Mouse (Mus musculus) limb, embryonic 13.5 days (tissue): ENCODE results near the gene Nsd2. TPM values are rescaled to one million over a fixed set of nuclear protein-coding genes. Genes with fewer than 3 reads are reported as not detected.

Experiments used
- ATAC-seq: fragments of 200-750 bp; cut with Nextera tagmentation; 2 replicates; pipeline ENCODE4 v1.8.0; 2017; ENCODE audit warnings: low read depth, moderate number of reproducible peaks, moderate TSS enrichment; ENCODE audit not compliant: low FRiP score
- H3K27ac ChIP-seq: fragments of 300-500 bp; sonication (generic); 2 replicates; pipeline ENCODE4 v1.5.1; 2015; ENCODE audit warnings: inconsistent platforms, mild to moderate bottlenecking, moderate library complexity
- H3K27me3 ChIP-seq: fragments of 300-500 bp; sonication (generic); 2 replicates; pipeline ENCODE4 v1.6.1; 2015; ENCODE audit warnings: mild to moderate bottlenecking, inconsistent platforms
- H3K36me3 ChIP-seq: fragments of 300-500 bp; sonication (generic); 2 replicates; pipeline ENCODE4 v1.6.1; 2015; ENCODE audit warnings: inconsistent platforms, mild to moderate bottlenecking, moderate library complexity
- H3K4me1 ChIP-seq: fragments of 300-500 bp; sonication (generic); 2 replicates; pipeline ENCODE4 v1.6.1; 2015; ENCODE audit warnings: inconsistent platforms
- H3K4me2 ChIP-seq: fragments of 300-500 bp; sonication (generic); replicated peaks from 2 replicates; pipeline ENCODE4 v1.6.1; 2015; ENCODE audit warnings: inconsistent platforms, mild to moderate bottlenecking, moderate library complexity
- H3K4me3 ChIP-seq: fragments of 300-500 bp; sonication (generic); 2 replicates; pipeline ENCODE4 v1.5.1; 2015; ENCODE audit warnings: moderate library complexity, mild to moderate bottlenecking, inconsistent platforms
- H3K9ac ChIP-seq: fragments of 300-500 bp; sonication (generic); 2 replicates; pipeline ENCODE4 v1.6.1; 2015; ENCODE audit warnings: mild to moderate bottlenecking, inconsistent platforms
- H3K9me3 ChIP-seq: fragments of 300-500 bp; sonication (generic); 2 replicates; pipeline ENCODE4 v1.6.1; 2016; ENCODE audit warnings: inconsistent platforms
- WGBS: fragments of 180-500 bp; shearing (Covaris S2); methylation state at CpG from one replicate; pipeline ENCODE4 v1.1.7; 2015; 5-methylcytosine and 5-hydroxymethylcytosine counted together
- polyA plus RNA-seq: library from polyadenylated mRNA; unstranded; fragments of >200 nt; fragmentation: Nextera tagmentation; extraction: Ambion mirVana; gene quantifications from 2 replicates; pipeline ENCODE4 v1.2.1, GENCODE M21; 2015

Nsd2 gene
- polyA plus RNA-seq, 1 experiment from 2014 or later: 47.8 TPM

DNA sequence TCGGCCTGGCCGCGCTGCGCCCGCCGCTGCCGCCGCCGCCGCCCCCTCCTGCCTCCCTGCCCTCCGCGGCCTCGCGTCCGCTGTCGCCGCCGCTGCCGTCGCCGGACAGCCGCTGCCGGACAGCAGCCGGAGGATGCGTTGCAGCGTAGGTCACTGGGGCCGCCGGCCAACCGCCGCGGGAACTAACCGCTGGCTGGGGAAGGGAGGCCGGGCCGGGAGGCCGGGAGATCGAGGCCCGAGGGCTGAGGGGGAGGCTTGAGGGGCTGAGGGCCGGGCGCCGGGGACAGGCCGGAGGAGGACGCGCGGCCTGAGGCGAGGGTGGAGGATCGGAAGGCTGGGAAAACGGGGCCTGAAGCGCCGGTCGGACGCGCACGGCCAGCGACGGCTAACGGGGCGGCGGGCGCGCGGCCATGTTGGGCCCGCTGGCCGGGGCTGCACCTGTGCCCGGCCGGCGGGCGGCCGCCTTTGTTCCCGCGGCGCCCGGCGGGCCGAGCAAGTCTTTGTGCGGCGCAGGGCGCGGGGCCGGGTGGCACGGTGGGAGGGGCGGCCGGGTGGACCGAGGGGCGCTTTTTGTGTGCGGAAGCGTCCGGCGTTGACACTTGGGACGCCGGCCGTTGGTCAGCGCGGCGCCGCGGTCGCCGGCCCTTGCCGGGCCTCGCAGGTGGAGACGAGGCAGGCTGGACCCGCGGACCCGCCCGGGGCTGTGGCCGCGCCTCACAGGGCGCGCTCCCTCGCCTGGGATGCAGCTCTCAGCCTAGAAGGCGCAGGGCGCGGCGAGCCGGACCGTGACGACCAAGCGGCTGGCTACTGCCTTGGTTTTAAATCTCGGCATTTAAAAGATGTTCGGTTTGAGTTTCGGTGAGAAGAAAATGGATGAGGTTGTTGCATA lies 452 bp downstream of the Nsd2 start:
- H3K4me1 ChIP-seq: peaks cover 33% of the 10 kb centered on the region
- peak overlapping the region; percentile 97 for H3K9ac ChIP-seq
- 0 out of 2 replicates have a peak, but pooled peaks have one; percentile 17 for ATAC-seq
- no peaks in the 10 kb centered on the region for H3K9me3 ChIP-seq
- peak overlapping the region; percentile 100 for H3K4me3 ChIP-seq
- peak overlapping the region; percentile 97 for H3K27ac ChIP-seq
- H3K27me3 ChIP-seq: no peaks in the 10 kb centered on the region
- peak overlapping the region; percentile 70 for H3K4me2 ChIP-seq
- no peaks in the 10 kb centered on the region for H3K36me3 ChIP-seq
- under 1% methylated on average over 100 of the region's 121 CpGs for WGBS

GRCm38 (mm10) chr5:33821901-33822427 lies 1.4 kb downstream of the Nsd2 start:
- ATAC-seq: no peak
- no peaks in the 10 kb centered on the region for H3K27me3 ChIP-seq
- 47% methylated on average over 2 of the region's 2 CpGs for WGBS
- H3K4me3 ChIP-seq: peak overlapping the region; percentile 100
- H3K4me1 ChIP-seq: peaks cover 33% of the 10 kb centered on the region
- H3K9me3 ChIP-seq: no peaks in the 10 kb centered on the region
- no peak overlapping the region for H3K27ac ChIP-seq
- H3K9ac ChIP-seq: peak overlapping the region; percentile 97
- H3K4me2 ChIP-seq: peak overlapping the region; percentile 70
- no peaks in the 10 kb centered on the region for H3K36me3 ChIP-seq

- ATAC-seq: no peak
- H3K9me3 ChIP-seq: no peaks in the 10 kb centered on the region
- peaks cover 33% of the 10 kb centered on the region for H3K4me1 ChIP-seq
- WGBS: 29% methylated on average over 3 of the region's 3 CpGs
- no peaks in the 10 kb centered on the region for H3K27me3 ChIP-seq
- peak overlapping the region; percentile 100 for H3K4me3 ChIP-seq
- no peak overlapping the region for H3K27ac ChIP-seq
- H3K4me2 ChIP-seq: peak overlapping the region; percentile 70
- peak overlapping the region; percentile 53 for H3K9ac ChIP-seq
- H3K36me3 ChIP-seq: no peaks in the 10 kb centered on the region
Observed at GRCm38 (mm10) chr5:33822456-33822855, 1.9 kb downstream of the Nsd2 start.

- H3K4me1 ChIP-seq: peaks cover 20% of the 10 kb centered on the region
- no peaks in the 10 kb centered on the region for H3K36me3 ChIP-seq
- H3K4me3 ChIP-seq: no peak overlapping the region
- ATAC-seq: no peak
- H3K27me3 ChIP-seq: no peaks in the 10 kb centered on the region
- H3K27ac ChIP-seq: no peak overlapping the region
- no peak overlapping the region for H3K4me2 ChIP-seq
- no peaks in the 10 kb centered on the region for H3K9me3 ChIP-seq
- H3K9ac ChIP-seq: no peak overlapping the region
Observed at GRCm38 (mm10) chr5:33826001-33826400, 5.5 kb downstream of the Nsd2 start.

- Histone ChIP-seq H3K4me3 (no peak overlapping the region), H3K4me1 (peaks cover 11% of the 10 kb centered on the region), H3K9ac (no peak overlapping the region), H3K27me3 (no peaks in the 10 kb centered on the region), H3K36me3 (0 out of 2 replicates have a peak, but pooled peaks cover 3% of the 10 kb centered on the region), H3K4me2 (no peak overlapping the region), H3K27ac (no peak overlapping the region), H3K9me3 (no peaks in the 10 kb centered on the region)
- 65% methylated on average over 8 of the region's 8 CpGs for WGBS
- no peak for ATAC-seq
Observed at GRCm38 (mm10) chr5:33828107-33828506, 7.6 kb downstream of the Nsd2 start.

DNA sequence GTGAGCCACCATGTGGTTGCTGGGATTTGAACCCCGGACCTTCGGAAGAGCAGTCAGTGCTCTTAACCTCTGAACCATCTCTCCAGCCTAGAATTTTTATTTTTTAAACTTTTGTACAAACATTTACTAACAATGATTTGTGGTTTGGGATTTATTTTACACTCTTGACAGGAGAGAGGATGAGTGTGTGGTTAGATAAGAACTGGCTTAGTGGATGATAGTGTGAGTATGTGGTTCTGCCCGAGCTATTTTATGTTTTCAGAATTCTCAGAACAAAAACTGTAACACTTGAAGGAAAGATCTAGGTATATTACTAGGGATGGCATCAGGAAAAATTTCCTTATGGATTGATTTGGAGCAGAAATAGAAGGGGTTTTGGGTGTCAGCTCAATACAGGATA lies 9.4 kb downstream of the Nsd2 start:
- H3K4me2 ChIP-seq: no peak overlapping the region
- peaks cover 3% of the 10 kb centered on the region; the same call in 1 of the 2 replicates for H3K4me1 ChIP-seq
- peaks cover 3% of the 10 kb centered on the region; the same call in 1 of the 2 replicates for H3K36me3 ChIP-seq
- 92% methylated on average over 3 of the region's 3 CpGs for WGBS
- no peak for ATAC-seq
- H3K9me3 ChIP-seq: no peaks in the 10 kb centered on the region
- no peak overlapping the region for H3K9ac ChIP-seq
- H3K27me3 ChIP-seq: no peaks in the 10 kb centered on the region
- no peak overlapping the region for H3K27ac ChIP-seq
- no peak overlapping the region for H3K4me3 ChIP-seq

DNA sequence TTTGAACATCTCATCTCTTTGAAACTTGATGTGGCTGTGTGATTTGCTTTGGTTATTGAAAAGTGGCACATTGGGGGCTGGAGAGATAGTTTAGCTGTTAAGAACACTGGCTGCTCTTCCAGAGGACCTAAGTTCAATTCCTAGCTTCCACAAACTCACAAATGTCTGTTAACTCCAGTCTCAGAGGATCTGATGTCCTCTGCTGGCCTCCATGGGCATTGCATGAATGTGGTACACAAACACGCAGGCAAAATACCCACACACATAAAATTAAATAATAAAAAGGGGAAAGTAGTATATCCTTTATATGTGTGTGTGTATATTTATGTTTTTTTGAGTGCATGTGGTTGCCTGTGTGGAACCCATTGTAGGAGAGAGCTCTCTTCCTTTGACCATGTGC lies 10.3 kb downstream of the Nsd2 start:
- H3K9me3 ChIP-seq: no peaks in the 10 kb centered on the region
- no peaks in the 10 kb centered on the region for H3K27me3 ChIP-seq
- peaks cover 3% of the 10 kb centered on the region; the same call in 1 of the 2 replicates for H3K36me3 ChIP-seq
- H3K4me3 ChIP-seq: no peak overlapping the region
- H3K4me1 ChIP-seq: 0 out of 2 replicates have a peak, but pooled peaks cover 3% of the 10 kb centered on the region
- H3K4me2 ChIP-seq: no peak overlapping the region
- no peak for ATAC-seq
- H3K9ac ChIP-seq: no peak overlapping the region
- no peak overlapping the region for H3K27ac ChIP-seq
- WGBS: 68% methylated on average over 1 of the region's 1 CpGs

DNA sequence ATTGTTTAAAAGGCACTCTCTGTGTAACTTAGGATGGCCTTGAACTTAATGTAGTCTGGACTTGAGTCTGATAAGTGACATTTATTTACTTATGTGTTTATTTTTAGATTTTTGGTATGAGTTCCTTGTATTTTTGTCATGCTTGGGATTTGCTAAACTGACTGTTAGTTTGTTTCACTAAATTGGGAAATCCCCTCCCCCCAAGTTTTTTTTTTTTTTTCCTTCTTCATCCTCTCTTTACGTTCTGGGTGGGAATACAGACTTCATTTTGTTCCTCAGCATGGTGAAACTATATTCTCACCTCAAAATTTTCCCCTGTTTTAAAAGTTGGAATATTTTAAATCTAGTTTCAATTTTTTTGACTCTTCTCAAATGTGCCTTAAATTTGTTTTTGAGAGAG lies 20.8 kb downstream of the Nsd2 start:
- peaks cover 40% of the 10 kb centered on the region for H3K36me3 ChIP-seq
- no peak overlapping the region for H3K9ac ChIP-seq
- H3K9me3 ChIP-seq: no peaks in the 10 kb centered on the region
- no peaks in the 10 kb centered on the region for H3K27me3 ChIP-seq
- no peak overlapping the region for H3K27ac ChIP-seq
- no peaks in the 10 kb centered on the region for H3K4me1 ChIP-seq
- ATAC-seq: no peak
- no peak overlapping the region for H3K4me2 ChIP-seq
- no peak overlapping the region for H3K4me3 ChIP-seq
- WGBS: 88% methylated on average over 1 of the region's 1 CpGs

GRCm38 (mm10) chr5:33842549-33842948 lies 22.0 kb downstream of the Nsd2 start:
- Histone ChIP-seq H3K9ac (no peak overlapping the region), H3K27me3 (no peaks in the 10 kb centered on the region), H3K27ac (no peak overlapping the region), H3K4me3 (no peak overlapping the region), H3K36me3 (peaks cover 49% of the 10 kb centered on the region), H3K9me3 (no peaks in the 10 kb centered on the region), H3K4me2 (no peak overlapping the region), H3K4me1 (no peaks in the 10 kb centered on the region)
- no peak for ATAC-seq
- 80% methylated on average over 4 of the region's 4 CpGs for WGBS

DNA sequence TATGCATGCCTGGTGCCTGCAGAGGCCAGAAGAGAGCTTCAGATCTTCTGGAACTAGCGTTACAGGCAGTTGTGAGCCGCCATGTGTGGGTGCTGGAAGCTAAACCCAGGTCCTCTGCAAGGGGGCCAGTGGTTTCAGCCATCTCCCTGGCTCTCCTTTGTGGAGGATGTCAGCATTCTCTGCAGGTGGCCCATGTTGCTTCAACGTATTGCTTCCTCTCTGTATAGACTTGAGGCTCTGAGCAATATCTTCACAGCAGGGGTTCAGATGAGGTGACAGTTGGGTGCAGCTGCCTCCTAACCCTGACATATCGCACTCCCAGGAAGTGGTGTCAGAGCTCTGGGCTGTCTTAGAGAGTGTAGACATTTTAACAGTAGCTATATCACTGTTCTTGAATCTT lies 30.9 kb downstream of the Nsd2 start:
- Histone ChIP-seq H3K9ac (no peak overlapping the region), H3K27me3 (no peaks in the 10 kb centered on the region), H3K36me3 (peaks cover 55% of the 10 kb centered on the region), H3K9me3 (no peaks in the 10 kb centered on the region), H3K4me3 (no peak overlapping the region), H3K4me2 (no peak overlapping the region), H3K27ac (no peak overlapping the region), H3K4me1 (no peaks in the 10 kb centered on the region)
- no peak for ATAC-seq
- WGBS: 90% methylated on average over 4 of the region's 4 CpGs

DNA sequence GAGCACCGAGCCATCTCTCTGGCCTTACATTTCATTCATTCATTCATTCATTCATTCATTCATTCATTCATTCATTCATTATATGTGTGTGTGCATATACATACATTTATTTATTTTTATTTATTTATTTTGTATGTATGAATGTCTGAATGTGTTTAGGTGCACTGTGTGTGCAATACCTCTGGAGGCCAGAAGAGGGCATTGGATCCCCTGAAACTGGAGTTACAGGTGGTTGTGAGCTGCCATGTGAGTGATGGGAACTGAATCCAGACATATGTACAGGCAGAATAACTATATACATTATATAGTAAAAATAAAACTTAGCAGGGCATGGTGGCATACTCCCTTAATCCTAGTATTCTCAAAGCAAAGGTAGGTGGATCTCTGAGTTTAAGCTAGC lies 32.6 kb downstream of the Nsd2 start:
- H3K9me3 ChIP-seq: no peaks in the 10 kb centered on the region
- ATAC-seq: no peak
- H3K27ac ChIP-seq: no peak overlapping the region
- H3K36me3 ChIP-seq: peaks cover 58% of the 10 kb centered on the region
- no peaks in the 10 kb centered on the region for H3K27me3 ChIP-seq
- no peak overlapping the region for H3K4me2 ChIP-seq
- no peaks in the 10 kb centered on the region for H3K4me1 ChIP-seq
- H3K9ac ChIP-seq: no peak overlapping the region
- no peak overlapping the region for H3K4me3 ChIP-seq
- 97% methylated on average over 1 of the region's 1 CpGs for WGBS

GRCm38 (mm10) chr5:33854019-33854418 lies 33.5 kb downstream of the Nsd2 start:
- H3K36me3 ChIP-seq: peaks cover 63% of the 10 kb centered on the region

More at GRCm38 (mm10) chr5:33854019-33854418, 33.5 kb downstream of the Nsd2 start:
- Histone ChIP-seq H3K9me3 (no peaks in the 10 kb centered on the region), H3K27ac (no peak overlapping the region), H3K4me1 (no peaks in the 10 kb centered on the region), H3K4me3 (no peak overlapping the region), H3K9ac (no peak overlapping the region), H3K4me2 (no peak overlapping the region), H3K27me3 (no peaks in the 10 kb centered on the region)
- no peak for ATAC-seq
- WGBS: 82% methylated on average over 2 of the region's 2 CpGs
